Mouse (Mus musculus) liver, adult 2 months (tissue): ENCODE measurements around the gene Bicdl1.

Experiments
- CTCF ChIP-seq: fragments of 200-500 bp; IDR thresholded peaks from 2 replicates; pipeline ENCODE4 v1.5.1; 2011; ENCODE audit warnings: low read depth, low read length, control low read depth
- POLR2A ChIP-seq: fragments of 200-500 bp; IDR thresholded peaks from 2 replicates; pipeline ENCODE4 v1.6.1; 2011; ENCODE audit warnings: low read length, control low read depth; ENCODE audit not compliant: insufficient read depth; ENCODE audit errors: extremely low read depth

- TF ChIP-seq POLR2A (no peak), CTCF (no peak)
These were observed 118.1 kb downstream of the Bicdl1 start for GRCm38 (mm10) chr5:115613332-115613731.
